14 mouse cellular contexts compared by ENCODE assay signal in the genomic region with DNA sequence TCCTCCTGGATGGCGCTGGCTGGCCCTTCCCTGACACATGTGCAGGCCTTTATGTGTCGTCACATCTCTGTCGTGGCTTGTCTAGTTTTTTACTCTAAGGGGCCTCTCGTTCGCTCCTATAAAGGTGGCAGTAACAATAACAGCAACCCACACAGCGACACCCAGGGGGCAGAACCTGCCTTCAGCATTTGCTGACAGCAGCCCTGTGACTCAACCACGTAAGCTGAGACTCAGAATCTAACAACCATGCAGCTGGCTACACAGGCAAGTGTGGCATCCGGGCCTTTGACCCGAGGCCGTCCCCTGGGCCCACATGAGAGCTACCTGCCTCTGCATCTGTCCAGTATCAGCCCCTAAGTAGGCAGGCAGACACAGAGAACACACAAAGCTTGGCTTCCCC. TPM values are rescaled to one million over a fixed set of nuclear protein-coding genes. Genes with fewer than 3 reads are reported as not detected.
DNase-seq lines count a peak whose midpoint lies in the region; ATAC-seq and TF ChIP-seq lines count a peak whose summit lies in the region.
"Had no signal": no experiment of that assay in that cellular context is flagged by ENCODE, and none has a peak within 500 bp of the region (broad histone marks: within the 10 kb centered on the region; RNA-seq: fewer than 3 reads in every experiment).

No protein-coding gene starts in this region.

- no peaks in the 10 kb centered on the region for H3K4me1 ChIP-seq in lung, embryonic 14.5 days (ENCODE audit: insufficient read depth)
- 0 out of 2 replicates have a peak, but pooled peaks cover 3% of the 10 kb centered on the region for H3K4me1 ChIP-seq in embryonic facial prominence, embryonic 12.5 days
- peaks cover 45% of the 10 kb centered on the region for H3K4me1 ChIP-seq in small intestine, adult 2 months (ENCODE audit: control insufficient read depth, insufficient read depth, insufficient read length, low read length)
- no peaks in the 10 kb centered on the region for H3K4me1 ChIP-seq in midbrain, embryonic 11.5 days (ENCODE audit: control insufficient read depth, insufficient read depth, low read length)

- TF ChIP-seq POLR2A in small intestine, adult 2 months (IDR thresholded peaks at IDR 0.05; ENCODE audit: low read depth, low read length): no peak; the same call in 1 of the 2 replicates

- H3K9me3 ChIP-seq in lung, embryonic 14.5 days (ENCODE audit: low read depth, low read length): no peaks in the 10 kb centered on the region
- H3K9me3 ChIP-seq in embryonic facial prominence, embryonic 12.5 days: no peaks in the 10 kb centered on the region
- H3K9me3 ChIP-seq in midbrain, embryonic 11.5 days (ENCODE audit: control insufficient read depth, low read length): no peaks in the 10 kb centered on the region
- H3K9me3 ChIP-seq: hindbrain, embryonic 15.5 days; kidney, embryonic 15.5 days had no signal

- H3K27ac ChIP-seq in lung, embryonic 14.5 days (ENCODE audit: low read depth): peak overlapping the region; percentile 24; the same call in 1 of the 2 replicates
- no peak overlapping the region for H3K27ac ChIP-seq in embryonic facial prominence, embryonic 12.5 days
- peak overlapping the region; percentile 97 for H3K27ac ChIP-seq in small intestine, adult 2 months (ENCODE audit: insufficient read depth, low read depth, low read length)
- H3K27ac ChIP-seq in midbrain, embryonic 11.5 days (ENCODE audit: low read depth, low read length): no peak overlapping the region
- H3K27ac ChIP-seq: hindbrain, embryonic 15.5 days; kidney, embryonic 15.5 days had no signal

- no peaks in the 10 kb centered on the region for H3K27me3 ChIP-seq in lung, embryonic 14.5 days (ENCODE audit: insufficient read depth, low read length)
- H3K27me3 ChIP-seq in embryonic facial prominence, embryonic 12.5 days: no peaks in the 10 kb centered on the region
- no peaks in the 10 kb centered on the region for H3K27me3 ChIP-seq in small intestine, adult 2 months (ENCODE audit: control insufficient read depth, insufficient read depth, low read length)
- H3K27me3 ChIP-seq in midbrain, embryonic 11.5 days (ENCODE audit: control insufficient read depth, insufficient read depth, low read length): no peaks in the 10 kb centered on the region
- H3K27me3 ChIP-seq: hindbrain, embryonic 15.5 days; kidney, embryonic 15.5 days had no signal

- DNase-seq in embryo, embryonic 11 days: peak; percentile 35
- no peak for DNase-seq in embryo, embryonic 9.5 days (ENCODE audit: extremely low spot score)
- DNase-seq in lung, embryonic 14.5 days: no peak
- no peak for DNase-seq in lung, postnatal 10 days
- DNase-seq in midbrain, embryonic 11.5 days (ENCODE audit: low spot score, missing footprints): no peak
- DNase-seq in adipocyte (ENCODE audit: low spot score): no peak
- DNase-seq: cerebellum, adult 11 months; layer of hippocampus, adult 9-11 months; right cerebral cortex, postnatal 14 days had no signal

- H3K9ac ChIP-seq in lung, embryonic 14.5 days: no peak overlapping the region
- H3K9ac ChIP-seq in embryonic facial prominence, embryonic 12.5 days: no peak overlapping the region
- no peak overlapping the region for H3K9ac ChIP-seq in midbrain, embryonic 11.5 days (ENCODE audit: low read length)
- H3K9ac ChIP-seq: hindbrain, embryonic 15.5 days; kidney, embryonic 15.5 days had no signal

- H3K4me3 ChIP-seq in lung, embryonic 14.5 days (ENCODE audit: low read depth, low read length): no peak overlapping the region
- H3K4me3 ChIP-seq in embryonic facial prominence, embryonic 12.5 days: no peak overlapping the region
- H3K4me3 ChIP-seq in small intestine, adult 2 months (ENCODE audit: low read depth, low read length): peak overlapping the region; percentile 35
- no peak overlapping the region for H3K4me3 ChIP-seq in midbrain, embryonic 11.5 days (ENCODE audit: low read depth, low read length)
- H3K4me3 ChIP-seq: erythroblast, embryonic 14.5 days; hindbrain, embryonic 15.5 days; kidney, embryonic 15.5 days had no signal

- H3K4me2 ChIP-seq in lung, embryonic 14.5 days: no peak overlapping the region
- H3K4me2 ChIP-seq in embryonic facial prominence, embryonic 12.5 days (replicated peaks): no peak overlapping the region
- no peak overlapping the region for H3K4me2 ChIP-seq in midbrain, embryonic 11.5 days
- H3K4me2 ChIP-seq: hindbrain, embryonic 15.5 days; kidney, embryonic 15.5 days had no signal

- peak; percentile 17; the same call in 1 of the 2 replicates for TF ChIP-seq CTCF in lung, embryonic 14.5 days (IDR thresholded peaks at IDR 0.05; ENCODE audit: low read depth)
- peak; percentile 23; the same call in 1 of the 2 replicates for TF ChIP-seq CTCF in small intestine, adult 2 months (IDR thresholded peaks at IDR 0.05; ENCODE audit: extremely low read depth, insufficient read length, insufficient replicate concordance, low read depth, low read length)

- WGBS in lung, embryonic 14.5 days: 75% methylated on average over 10 of the region's 10 CpGs
- WGBS in embryonic facial prominence, embryonic 12.5 days: 67% methylated on average over 10 of the region's 10 CpGs
- 35% methylated on average over 10 of the region's 10 CpGs for WGBS in small intestine, adult 2 months
- 86% methylated on average over 10 of the region's 10 CpGs for WGBS in midbrain, embryonic 11.5 days

- no peak for ATAC-seq in lung, embryonic 14.5 days (ENCODE audit: insufficient read depth)
- 0 out of 2 replicates have a peak, but pooled peaks have one; percentile 30 for ATAC-seq in embryonic facial prominence, embryonic 12.5 days (ENCODE audit: insufficient number of reproducible peaks, insufficient read depth, low FRiP score, low TSS enrichment)
- no peak for ATAC-seq in midbrain, embryonic 11.5 days (ENCODE audit: low FRiP score)

- peaks cover 66% of the 10 kb centered on the region for H3K36me3 ChIP-seq in lung, embryonic 14.5 days (ENCODE audit: insufficient read depth)
- peaks cover 40% of the 10 kb centered on the region for H3K36me3 ChIP-seq in embryonic facial prominence, embryonic 12.5 days
- peaks cover 67% of the 10 kb centered on the region for H3K36me3 ChIP-seq in small intestine, adult 2 months (ENCODE audit: control insufficient read depth, insufficient read depth, low read length)
- 0 out of 2 replicates have a peak, but pooled peaks cover 4% of the 10 kb centered on the region for H3K36me3 ChIP-seq in midbrain, embryonic 11.5 days (ENCODE audit: control insufficient read depth, insufficient read depth, low read length)

RNA-seq across cellular contexts. Expression of a gene that starts 18.5 kb away (rescaled TPM):
- 196 and 200 TPM in 2 replicates for polyA plus RNA-seq in lung, embryonic 14.5 days (2014; fragmentation: Nextera tagmentation; extraction: Ambion mirVana)
- polyA plus RNA-seq in embryonic facial prominence, embryonic 12.5 days (2016; fragmentation: Nextera tagmentation; extraction: Ambion mirVana): 163 and 167 TPM in 2 replicates
- 92.4 and 477 TPM in 2 replicates for polyA plus RNA-seq in small intestine, adult 2 months (2012; rRNA removed)
- polyA plus RNA-seq in midbrain, embryonic 11.5 days (2014; fragmentation: Nextera tagmentation; extraction: Ambion mirVana): 148 and 150 TPM in 2 replicates

Comparison
In these comparisons a context has a peak if more than half of its experiments do, and no peak if none do; other contexts are left out.
1. H3K27ac ChIP-seq: peak in lung, embryonic 14.5 days (single experiment) and small intestine, adult 2 months (single experiment); none in embryonic facial prominence, embryonic 12.5 days (single experiment) and midbrain, embryonic 11.5 days (single experiment).